Mouse (Mus musculus) heart, adult 2 months (tissue): Measurements from ENCODE around the gene Vmn1r143. TPM values are rescaled to one million over a fixed set of nuclear protein-coding genes. Genes with fewer than 3 reads are reported as not detected.
"Not testable (repeated sequence)": the region's sequence is repeated elsewhere in the genome, so short reads cannot be mapped to it uniquely, and the experiment has no call there.

Source experiments
- DNase-seq, 2 experiments: peaks; one replicate each; pipeline ENCODE4 v3.0.0; 2021
- H3K27ac ChIP-seq: fragments of 200-600 bp; 2 replicates; pipeline ENCODE4 v1.8.1; 2022
- H3K27me3 ChIP-seq: fragments of 200-500 bp; 2 replicates; pipeline ENCODE4 v1.6.1; 2012; ENCODE audit warnings: mild to moderate bottlenecking, low read length, inconsistent platforms, mixed read lengths; ENCODE audit not compliant: control insufficient read depth, insufficient read depth
- H3K36me3 ChIP-seq: fragments of 200-500 bp; 2 replicates; pipeline ENCODE4 v1.6.1; 2012; ENCODE audit warnings: low read length, inconsistent platforms; ENCODE audit not compliant: control insufficient read depth, insufficient read depth
- H3K4me1 ChIP-seq: fragments of 200-500 bp; 2 replicates; pipeline ENCODE4 v1.6.1; 2011; ENCODE audit warnings: low read length; ENCODE audit not compliant: control insufficient read depth, insufficient read depth
- H3K4me3 ChIP-seq: fragments of 200-600 bp; 2 replicates; pipeline ENCODE4 v1.8.1; 2022
- H3K79me2 ChIP-seq: fragments of 200-500 bp; replicated peaks from 2 replicates; pipeline ENCODE4 v1.6.1; 2012; ENCODE audit warnings: mild to moderate bottlenecking, inconsistent platforms, low read length, moderate library complexity, mixed read lengths; ENCODE audit not compliant: control insufficient read depth, insufficient read depth
- H3K9ac ChIP-seq: fragments of 200-500 bp; 2 replicates; pipeline ENCODE4 v1.6.1; 2012; ENCODE audit warnings: low read depth, mild to moderate bottlenecking, control low read depth, inconsistent platforms, low read length, mixed read lengths
- WGBS: fragments of 180-500 bp; shearing (Covaris S2); methylation state at CpG from one replicate; pipeline ENCODE4 v1.1.7; 2018; 5-methylcytosine and 5-hydroxymethylcytosine counted together
- intact Hi-C: fragments of 180-260 bp; cut with DNase I; formaldehyde crosslinking; loops from one replicate; pipeline ENCODE4 v1.15.1; 2025
- long read RNA-seq: library from polyadenylated mRNA; stranded (forward); transcript quantifications from one replicate; pipeline ENCODE4 v2.0.0, GENCODE M21; 2021
- polyA plus RNA-seq: library from polyadenylated mRNA; depleted of rRNA; stranded (reverse); fragments of >200 nt; gene quantifications from 2 replicates; pipeline ENCODE4 v1.2.3, GENCODE M21; 2012; rRNA removed
- total RNA-seq, 2 experiments: library from RNA; stranded (reverse); gene quantifications; 2 replicates each; pipeline ENCODE4 v1.2.3; 2021

Vmn1r143 gene
- total RNA-seq (not detected), polyA plus RNA-seq (not detected in 2 replicates)
- long read RNA-seq = 0 reads

GRCm38 (mm10) chr7:22189077-22189476 lies at the start of gene Vmn1r143:
TSS of gene Vmn1r143 (plus strand) at chr7:22189377.
- H3K4me1 ChIP-seq, H3K27me3 ChIP-seq, H3K79me2 ChIP-seq, H3K4me3 ChIP-seq, H3K36me3 ChIP-seq, intact Hi-C loops, H3K9ac ChIP-seq, DNase-seq, H3K27ac ChIP-seq: not testable (repeated sequence)
- no CpG with 5 or more reads among the region's 3 CpGs for WGBS

GRCm38 (mm10) chr7:22163935-22164334 lies 25.2 kb upstream of the Vmn1r143 start, which contains the start of gene Vmn1r142:
TSS of gene Vmn1r142 (minus strand) at chr7:22164035.
- intact Hi-C loops, H3K4me3 ChIP-seq, H3K9ac ChIP-seq, DNase-seq, H3K36me3 ChIP-seq, H3K27me3 ChIP-seq, H3K27ac ChIP-seq, H3K4me1 ChIP-seq, H3K79me2 ChIP-seq: not testable (repeated sequence)
- WGBS = no CpG with 5 or more reads among the region's 3 CpGs

GRCm38 (mm10) chr7:22201164-22201563 lies 12.0 kb downstream of the Vmn1r143 start, which contains the start of gene Gm8653:
TSS of gene Gm8653 (minus strand) at chr7:22201264.
- DNase-seq, intact Hi-C loops, H3K27me3 ChIP-seq, H3K36me3 ChIP-seq, H3K4me3 ChIP-seq, H3K4me1 ChIP-seq, H3K27ac ChIP-seq, H3K9ac ChIP-seq, H3K79me2 ChIP-seq: not testable (repeated sequence)
- no CpG with 5 or more reads among the region's 2 CpGs for WGBS

GRCm38 (mm10) chr7:22229384-22229783 lies 40.2 kb downstream of the Vmn1r143 start, which contains the start of gene Gm8453:
TSS of gene Gm8453 (minus strand) at chr7:22229484.
- H3K27ac ChIP-seq, H3K4me3 ChIP-seq, H3K9ac ChIP-seq, DNase-seq, intact Hi-C loops, H3K27me3 ChIP-seq, H3K4me1 ChIP-seq, H3K79me2 ChIP-seq, H3K36me3 ChIP-seq: not testable (repeated sequence)
- WGBS = 6% methylated on average over 2 of the region's 2 CpGs

Other genes starting within 250 kb of the Vmn1r143 start
- not detected for gene Vmn1r137, start 194.8 kb upstream of the Vmn1r143 start, total RNA-seq
- not detected in 2 replicates for gene Vmn1r137, start 194.8 kb upstream of the Vmn1r143 start, polyA plus RNA-seq
- gene Vmn1r138, start 160.5 kb upstream of the Vmn1r143 start, total RNA-seq = not detected
- gene Vmn1r138, start 160.5 kb upstream of the Vmn1r143 start, polyA plus RNA-seq = not detected in 2 replicates
- not detected for gene Gm6176, start 133.1 kb upstream of the Vmn1r143 start, total RNA-seq
- gene Gm6176, start 133.1 kb upstream of the Vmn1r143 start, polyA plus RNA-seq = not detected in 2 replicates
- gene Vmn1r139, start 120.3 kb upstream of the Vmn1r143 start, total RNA-seq = not detected
- gene Vmn1r139, start 120.3 kb upstream of the Vmn1r143 start, polyA plus RNA-seq = not detected in 2 replicates
- not detected for gene Gm16451, start 71.1 kb upstream of the Vmn1r143 start, total RNA-seq
- gene Gm16451, start 71.1 kb upstream of the Vmn1r143 start, polyA plus RNA-seq = not detected in 2 replicates
- gene Gm10666, start 54.6 kb upstream of the Vmn1r143 start, total RNA-seq = not detected
- gene Gm10666, start 54.6 kb upstream of the Vmn1r143 start, polyA plus RNA-seq = not detected in 2 replicates
- gene Vmn1r142, start 25.3 kb upstream of the Vmn1r143 start, total RNA-seq = not detected
- not detected in 2 replicates for gene Vmn1r142, start 25.3 kb upstream of the Vmn1r143 start, polyA plus RNA-seq
- not detected for gene Gm8653, start 11.9 kb downstream of the Vmn1r143 start, total RNA-seq
- not detected in 2 replicates for gene Gm8653, start 11.9 kb downstream of the Vmn1r143 start, polyA plus RNA-seq
- not detected for gene Gm8453, start 40.1 kb downstream of the Vmn1r143 start, total RNA-seq
- not detected in 2 replicates for gene Gm8453, start 40.1 kb downstream of the Vmn1r143 start, polyA plus RNA-seq
- not detected for gene Gm4187, start 140.3 kb downstream of the Vmn1r143 start, total RNA-seq
- not detected in 2 replicates for gene Gm4187, start 140.3 kb downstream of the Vmn1r143 start, polyA plus RNA-seq
- gene Gm8660, start 181.7 kb downstream of the Vmn1r143 start, total RNA-seq = not detected
- gene Gm8660, start 181.7 kb downstream of the Vmn1r143 start, polyA plus RNA-seq = not detected in 2 replicates
- not detected for gene Vmn1r148, start 224.2 kb downstream of the Vmn1r143 start, total RNA-seq
- not detected in 2 replicates for gene Vmn1r148, start 224.2 kb downstream of the Vmn1r143 start, polyA plus RNA-seq
- gene Vmn1r149, start 248.9 kb downstream of the Vmn1r143 start, total RNA-seq = not detected
- not detected in 2 replicates for gene Vmn1r149, start 248.9 kb downstream of the Vmn1r143 start, polyA plus RNA-seq